Mouse (Mus musculus): ENCODE results near the gene Ptdss2. TPM values are rescaled to one million over a fixed set of nuclear protein-coding genes. Genes with fewer than 3 reads are reported as not detected.

Gene Ptdss2
- polyA plus RNA-seq, 1 experiment = 49.5 TPM

- Histone ChIP-seq H3K4me1 (ENCODE audit: control insufficient read depth, insufficient read depth, insufficient read length, low read length) (no peaks in the 10 kb centered on the region; the same call in 1 of the 2 replicates), H3K4me3 (ENCODE audit: insufficient read depth, low read depth, low read length) (no peak overlapping the region), H3K27ac (replicated peaks; ENCODE audit: low read depth, low read length) (no peak overlapping the region)
Measured at GRCm38 (mm10) chr7:141176173-141176572, 54.0 kb downstream of the Ptdss2 start.

GRCm38 (mm10) chr7:141188194-141188593 lies 66.0 kb downstream of the Ptdss2 start:
- Histone ChIP-seq H3K27ac (replicated peaks; ENCODE audit: low read depth, low read length) (no peak overlapping the region), H3K4me1 (ENCODE audit: control insufficient read depth, insufficient read depth, insufficient read length, low read length) (peaks cover 14% of the 10 kb centered on the region), H3K4me3 (ENCODE audit: insufficient read depth, low read depth, low read length) (no peak overlapping the region)

DNA sequence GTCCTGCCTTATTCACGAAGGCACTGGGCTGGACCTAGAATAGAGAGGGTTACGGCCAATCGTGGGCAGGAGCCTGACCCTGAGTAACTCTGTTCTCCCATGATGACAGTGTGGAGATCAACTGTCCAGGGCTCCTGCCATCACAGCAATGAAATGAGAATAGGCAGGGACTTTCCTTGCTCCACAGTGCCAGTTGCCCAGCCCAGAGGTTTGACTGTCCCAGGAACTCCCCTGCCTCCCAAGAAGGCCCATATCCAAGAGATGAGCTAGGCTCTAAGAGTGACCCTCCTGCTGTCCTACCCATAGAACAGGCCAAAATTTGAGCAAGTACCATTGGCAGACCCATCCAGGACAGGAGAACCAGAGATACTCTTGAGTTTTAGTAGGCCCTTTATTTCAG lies 66.6 kb downstream of the Ptdss2 start:
- Histone ChIP-seq H3K4me1 (ENCODE audit: control insufficient read depth, insufficient read depth, insufficient read length, low read length) (peaks cover 14% of the 10 kb centered on the region), H3K27ac (replicated peaks; ENCODE audit: low read depth, low read length) (no peak overlapping the region), H3K4me3 (ENCODE audit: insufficient read depth, low read depth, low read length) (no peak overlapping the region)

GRCm38 (mm10) chr7:141190220-141190619 lies 68.0 kb downstream of the Ptdss2 start:
- Histone ChIP-seq H3K27ac (replicated peaks; ENCODE audit: low read depth, low read length) (no peak overlapping the region), H3K4me3 (ENCODE audit: insufficient read depth, low read depth, low read length) (no peak overlapping the region), H3K4me1 (ENCODE audit: control insufficient read depth, insufficient read depth, insufficient read length, low read length) (peaks cover 17% of the 10 kb centered on the region)

DNA sequence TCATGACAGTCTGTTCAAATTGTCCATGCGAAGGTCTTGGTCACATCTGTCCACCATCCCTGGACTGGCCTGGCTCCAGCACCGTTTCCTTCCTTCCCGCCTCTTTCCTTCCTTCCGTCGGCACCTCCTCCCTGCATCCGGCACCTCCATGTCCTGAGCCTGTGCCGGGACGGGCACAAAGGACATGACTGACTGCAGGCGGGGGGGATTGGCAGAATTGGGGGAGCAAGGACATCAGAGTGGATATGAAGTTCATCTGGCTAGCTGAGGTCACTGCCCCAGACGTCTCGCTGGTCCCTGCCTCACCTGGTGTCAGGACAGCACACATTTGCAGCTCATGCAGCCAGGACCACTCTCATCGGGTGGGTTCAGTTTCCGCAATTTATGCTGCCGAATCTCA lies 68.9 kb downstream of the Ptdss2 start:
- Histone ChIP-seq H3K27ac (replicated peaks; ENCODE audit: low read depth, low read length) (peak overlapping the region; percentile 15), H3K4me1 (ENCODE audit: control insufficient read depth, insufficient read depth, insufficient read length, low read length) (peaks cover 17% of the 10 kb centered on the region), H3K4me3 (ENCODE audit: insufficient read depth, low read depth, low read length) (0 out of 2 replicates have a peak overlapping the region, but pooled peaks have one; percentile 4)

- Histone ChIP-seq H3K4me1 (ENCODE audit: control insufficient read depth, insufficient read depth, insufficient read length, low read length) (peaks cover 17% of the 10 kb centered on the region), H3K4me3 (ENCODE audit: insufficient read depth, low read depth, low read length) (no peak overlapping the region; the same call in 1 of the 2 replicates), H3K27ac (replicated peaks; ENCODE audit: low read depth, low read length) (no peak overlapping the region)
Measured at GRCm38 (mm10) chr7:141191796-141192685, 69.9 kb downstream of the Ptdss2 start.

- Histone ChIP-seq H3K4me3 (ENCODE audit: insufficient read depth, low read depth, low read length) (peak overlapping the region; percentile 99), H3K27ac (replicated peaks; ENCODE audit: low read depth, low read length) (peak overlapping the region; percentile 46), H3K4me1 (ENCODE audit: control insufficient read depth, insufficient read depth, insufficient read length, low read length) (peaks cover 17% of the 10 kb centered on the region)
Measured at GRCm38 (mm10) chr7:141192776-141193347, 70.7 kb downstream of the Ptdss2 start.

GRCm38 (mm10) chr7:141193348-141193856 lies 71.2 kb downstream of the Ptdss2 start:
- Histone ChIP-seq H3K4me1 (ENCODE audit: control insufficient read depth, insufficient read depth, insufficient read length, low read length) (peaks cover 17% of the 10 kb centered on the region), H3K27ac (replicated peaks; ENCODE audit: low read depth, low read length) (peak overlapping the region; percentile 46), H3K4me3 (ENCODE audit: insufficient read depth, low read depth, low read length) (peak overlapping the region; percentile 99)

GRCm38 (mm10) chr7:141193948-141194347 lies 71.8 kb downstream of the Ptdss2 start, which contains the start of the genes Hras and Lrrc56:
Gene Hras, minus strand, starts transcription at chr7:141194005.
Gene Lrrc56, plus strand, starts transcription at chr7:141194157.
- Histone ChIP-seq H3K27ac (replicated peaks; ENCODE audit: low read depth, low read length) (peak within 1 kb of the TSS; percentile 46), H3K4me1 (ENCODE audit: control insufficient read depth, insufficient read depth, insufficient read length, low read length) (peaks cover 17% of the 10 kb centered on the region), H3K4me3 (ENCODE audit: insufficient read depth, low read depth, low read length) (peak within 1 kb of the TSS; percentile 99)

- peak overlapping the region; percentile 69 for H3K4me3 ChIP-seq (ENCODE audit: insufficient read depth, low read depth, low read length)
- peak overlapping the region; percentile 2; the same call in 1 of the 2 replicates for H3K27ac ChIP-seq (replicated peaks; ENCODE audit: low read depth, low read length)
- peaks cover 17% of the 10 kb centered on the region for H3K4me1 ChIP-seq (ENCODE audit: control insufficient read depth, insufficient read depth, insufficient read length, low read length)
Measured at GRCm38 (mm10) chr7:141194409-141194808, 72.2 kb downstream of the Ptdss2 start.

GRCm38 (mm10) chr7:141194830-141195229 lies 72.6 kb downstream of the Ptdss2 start:
- peaks cover 17% of the 10 kb centered on the region for H3K4me1 ChIP-seq (ENCODE audit: control insufficient read depth, insufficient read depth, insufficient read length, low read length)
- no peak overlapping the region for H3K27ac ChIP-seq (replicated peaks; ENCODE audit: low read depth, low read length)
- H3K4me3 ChIP-seq (ENCODE audit: insufficient read depth, low read depth, low read length) = peak overlapping the region; percentile 69

- H3K27ac ChIP-seq (replicated peaks; ENCODE audit: low read depth, low read length) = no peak overlapping the region
- H3K4me1 ChIP-seq (ENCODE audit: control insufficient read depth, insufficient read depth, insufficient read length, low read length) = peaks cover 17% of the 10 kb centered on the region
- H3K4me3 ChIP-seq (ENCODE audit: insufficient read depth, low read depth, low read length) = no peak overlapping the region
Measured at GRCm38 (mm10) chr7:141195754-141196153, 73.6 kb downstream of the Ptdss2 start.

DNA sequence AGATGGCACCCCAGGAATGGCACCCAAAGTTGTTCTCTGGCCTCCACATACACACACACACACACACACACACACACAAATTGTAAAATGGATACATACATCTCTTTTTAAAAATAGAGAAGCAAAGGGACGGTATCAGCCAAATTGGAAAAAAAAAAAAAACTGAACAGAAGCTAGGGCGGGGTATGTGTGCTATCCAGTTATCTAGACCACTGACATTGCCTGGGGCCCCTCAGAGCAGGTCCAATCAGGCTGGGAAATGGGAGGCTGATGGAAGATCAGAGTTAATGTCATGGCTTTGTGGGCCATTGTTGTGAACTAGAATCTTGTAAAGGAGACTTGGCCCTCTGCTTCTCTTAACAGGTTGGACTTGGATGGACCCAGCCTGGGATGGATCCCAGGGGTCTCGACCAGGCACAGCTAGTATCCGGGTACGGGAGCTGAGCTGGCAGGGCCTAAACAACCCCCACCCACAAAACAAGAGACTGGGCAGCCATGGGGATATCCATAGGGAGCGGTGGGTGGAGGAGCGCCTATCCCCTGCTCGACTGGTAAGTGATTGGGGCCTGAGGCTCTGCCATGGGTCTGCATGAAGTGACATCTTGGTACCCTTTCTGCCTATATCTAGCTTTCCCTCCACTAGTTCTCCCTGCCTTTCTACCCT lies 74.6 kb downstream of the Ptdss2 start:
- Histone ChIP-seq H3K27ac (replicated peaks; ENCODE audit: low read depth, low read length) (no peak overlapping the region), H3K4me3 (ENCODE audit: insufficient read depth, low read depth, low read length) (no peak overlapping the region), H3K4me1 (ENCODE audit: control insufficient read depth, insufficient read depth, insufficient read length, low read length) (peaks cover 13% of the 10 kb centered on the region)

- peaks cover 3% of the 10 kb centered on the region; the same call in 1 of the 2 replicates for H3K4me1 ChIP-seq (ENCODE audit: control insufficient read depth, insufficient read depth, insufficient read length, low read length)
- no peak overlapping the region for H3K4me3 ChIP-seq (ENCODE audit: insufficient read depth, low read depth, low read length)
- no peak overlapping the region for H3K27ac ChIP-seq (replicated peaks; ENCODE audit: low read depth, low read length)
Measured at GRCm38 (mm10) chr7:141198121-141198520, 75.9 kb downstream of the Ptdss2 start.

- Histone ChIP-seq H3K4me3 (ENCODE audit: insufficient read depth, low read depth, low read length) (no peak overlapping the region), H3K27ac (replicated peaks; ENCODE audit: low read depth, low read length) (no peak overlapping the region), H3K4me1 (ENCODE audit: control insufficient read depth, insufficient read depth, insufficient read length, low read length) (no peaks in the 10 kb centered on the region)
Measured at GRCm38 (mm10) chr7:141204546-141204945, 82.4 kb downstream of the Ptdss2 start.
